Mouse (Mus musculus) spleen, embryonic (tissue): Measurements from ENCODE around the gene Mia2.
"Not testable (repeated sequence)": the region's sequence is repeated elsewhere in the genome, so short reads cannot be mapped to it uniquely, and the experiment has no call there.

ENCODE experiments used
- CTCF ChIA-PET: fragments of 350-600 bp; sonication (Branson Sonifier 250); formaldehyde crosslinking; loops from one replicate; lab custom pipeline; 2022; lab: Charles Lee

Gene Mia2

GRCm38 (mm10) chr12:59218640-59219321 lies 123.2 kb downstream of the Mia2 start:
- CTCF ChIA-PET: interaction anchor here (1.0 to 1.1 kb wide), 2 partner anchors 10 to 13 kb away, joined by 3 to 5 read pairs; no protein-coding TSS in a partner anchor

DNA sequence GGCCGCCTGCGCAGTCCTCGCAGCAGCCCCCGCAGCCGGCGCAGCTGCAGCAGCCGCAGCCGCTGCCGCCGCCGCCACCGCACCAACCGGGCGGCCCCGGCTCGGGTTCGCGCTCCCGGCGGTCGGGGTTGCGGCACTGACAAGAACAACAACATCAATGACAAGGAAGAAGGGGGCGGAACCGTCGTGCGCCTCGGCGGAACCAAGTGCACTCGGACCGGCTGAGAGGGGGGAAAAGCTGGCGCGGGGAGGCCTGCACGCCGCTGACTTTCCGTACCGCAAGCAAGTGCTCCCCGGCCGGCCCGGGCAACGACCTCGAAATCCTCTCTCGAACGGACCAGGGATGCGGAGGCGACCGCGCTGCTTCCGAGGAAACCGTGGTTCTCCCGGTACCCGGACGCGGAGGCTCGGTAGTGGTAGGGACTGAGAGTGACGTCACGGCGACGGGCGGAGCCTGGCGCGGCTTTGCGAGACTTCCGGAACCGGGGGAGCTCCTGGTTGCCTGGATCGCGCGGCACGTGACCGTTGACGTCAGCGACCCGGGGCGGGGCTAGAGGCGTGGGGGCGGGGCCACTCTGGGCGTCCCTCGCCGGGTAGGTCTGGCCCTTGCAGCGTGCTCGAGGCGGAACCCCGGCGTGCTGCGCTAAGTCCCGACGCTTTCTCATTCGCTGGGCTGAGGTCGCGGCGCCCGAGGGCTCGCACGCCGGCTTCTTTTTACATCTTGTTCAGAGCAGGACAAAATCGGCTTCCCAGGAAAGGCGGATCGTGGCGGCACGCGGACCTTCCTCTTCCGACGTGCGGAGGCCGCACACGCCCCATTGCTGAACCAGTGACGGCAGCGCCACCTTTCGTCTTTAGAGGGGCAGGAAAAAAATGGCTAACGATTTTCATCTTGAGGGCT lies 124.0 kb downstream of the Mia2 start, which contains the start of gene Fbxo33:
TSS of gene Fbxo33 (minus strand) at position 401 of the 901 bp plus-strand sequence.
- CTCF ChIA-PET: interaction anchor here (1.0 to 1.2 kb wide), 2 partner anchors 10 to 13 kb away, joined by 4 to 5 read pairs; no protein-coding TSS in a partner anchor

DNA sequence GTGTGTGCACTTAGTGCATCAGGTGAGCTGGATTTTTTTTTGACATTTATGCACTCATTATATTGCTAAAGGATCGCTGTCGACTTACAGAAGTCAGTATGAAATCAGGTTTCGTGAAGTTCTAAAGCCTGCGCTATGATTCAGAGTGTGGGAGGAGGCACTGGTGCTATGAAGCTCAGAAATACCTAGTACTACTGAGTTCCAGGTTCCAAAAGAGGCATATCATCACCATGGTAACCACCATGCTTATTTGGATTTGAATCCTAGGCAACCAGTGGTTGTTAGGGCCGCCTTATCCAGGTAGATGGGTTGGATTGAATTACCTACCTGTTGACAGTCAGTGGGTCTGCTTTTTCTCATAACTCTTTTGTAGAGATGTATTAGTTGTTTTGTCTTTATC lies 132.8 kb downstream of the Mia2 start:
- CTCF ChIA-PET: no interaction called here

- CTCF ChIA-PET: no interaction called here
Observed at GRCm38 (mm10) chr12:59238434-59238833, 142.8 kb downstream of the Mia2 start.

DNA sequence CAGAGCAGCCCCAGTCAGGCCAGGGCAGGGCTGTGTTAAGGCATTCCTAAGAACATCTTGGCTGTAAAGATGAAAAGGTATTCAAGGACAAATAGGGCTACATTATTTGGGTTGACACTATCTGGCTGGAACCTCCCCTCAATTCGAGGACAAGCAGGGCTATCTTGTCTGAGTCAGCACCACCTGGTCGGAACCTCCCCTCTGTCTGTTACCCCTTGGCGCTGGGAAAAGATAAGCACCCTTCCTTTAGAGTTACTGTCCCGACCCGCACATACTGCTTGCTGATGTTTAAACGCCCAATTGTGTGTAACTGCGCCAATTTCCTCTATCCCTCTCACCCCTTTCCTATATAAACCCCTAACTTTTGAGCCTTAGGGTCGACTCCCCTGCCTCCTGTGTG lies 145.4 kb downstream of the Mia2 start:
- CTCF ChIA-PET: not testable (repeated sequence)
